Mouse (Mus musculus) lung, adult 10 weeks (tissue): ENCODE data around the gene Ppp1r1a. TPM values are rescaled to one million over a fixed set of nuclear protein-coding genes. Genes with fewer than 3 reads are reported as not detected.

Experiments used
- polyA plus RNA-seq: library from polyadenylated mRNA; stranded (reverse); fragments of 350-450 nt; fragmentation: Illumina TruSeq; extraction: RNeasy Lipid Tissue Mini Kit (QIAGEN cat#74804); gene quantifications from one replicate; pipeline ENCODE4 v1.2.3, GENCODE M21; 2014; ENCODE audit warnings: low read depth, low replicate concordance; ENCODE audit not compliant: insufficient read depth

Gene Ppp1r1a
- polyA plus RNA-seq: 8.8 TPM

GRCm38 (mm10) chr15:103537822-103538213, at the start of gene Ppp1r1a:
Gene Ppp1r1a, minus strand, starts transcription at chr15:103538003.

GRCm38 (mm10) chr15:103564981-103565380, 27.2 kb upstream of the Ppp1r1a start, which contains the start of gene Glycam1:
Gene Glycam1, minus strand, starts transcription at chr15:103565081.

GRCm38 (mm10) chr15:103502435-103503250, 35.2 kb downstream of the Ppp1r1a start, which contains the start of gene Pde1b:
Gene Pde1b, plus strand, starts transcription at chr15:103503034.

Other genes with a start within 250 kb of the Ppp1r1a start
- not detected for gene Gpr84, start 227.4 kb downstream of the Ppp1r1a start, polyA plus RNA-seq
- 5.1 TPM for gene Zfp385a, start 197.9 kb downstream of the Ppp1r1a start, polyA plus RNA-seq
- 14.7 TPM for gene Itga5, start 171.2 kb downstream of the Ppp1r1a start, polyA plus RNA-seq
- gene Gtsf1, start 107.5 kb downstream of the Ppp1r1a start, polyA plus RNA-seq: not detected
- gene Gtsf2, start 89.5 kb downstream of the Ppp1r1a start, polyA plus RNA-seq: not detected
- 11.4 TPM for gene Nckap1l, start 84.2 kb downstream of the Ppp1r1a start, polyA plus RNA-seq
- gene Pde1b, start 35.0 kb downstream of the Ppp1r1a start, polyA plus RNA-seq: 3.5 TPM
- not detected for gene Glycam1, start 27.1 kb upstream of the Ppp1r1a start, polyA plus RNA-seq
- not detected for gene Mucl1, start 217.5 kb upstream of the Ppp1r1a start, polyA plus RNA-seq